Mouse (Mus musculus): ENCODE measurements at regions not wholly inside any gene's neighbourhood (a gene's known extent, or its start where the extent isn't known, plus 50 kb on each side); places are given as distances from the start of the nearest gene placed in this dataset.

GRCm38 (mm10) chr3:8751356-8751755 lies 858.5 kb downstream of the Zfp704 start:
- DNase-seq (ENCODE audit: low spot score in 2 of 2): no peak
- intact Hi-C loops (cut with DNase I): no loop called here

- intact Hi-C loops (cut with DNase I): no loop called here
- no peak for DNase-seq (ENCODE audit: low spot score in 2 of 2)
Observed at GRCm38 (mm10) chr3:8750858-8751257, 859.0 kb downstream of the Zfp704 start.

- intact Hi-C loops (cut with DNase I): no loop called here
- DNase-seq (ENCODE audit: low spot score in 2 of 2): no peak
Observed at GRCm38 (mm10) chr3:8750162-8750561, 859.7 kb downstream of the Zfp704 start.

- no peak for DNase-seq (ENCODE audit: low spot score in 2 of 2)
- intact Hi-C loops (cut with DNase I): no loop called here
Observed at GRCm38 (mm10) chr3:8747201-8747600, 862.7 kb downstream of the Zfp704 start.

GRCm38 (mm10) chr3:8746677-8747076 lies 863.2 kb downstream of the Zfp704 start:
- intact Hi-C loops (cut with DNase I): no loop called here
- no peak for DNase-seq (ENCODE audit: low spot score in 2 of 2)

GRCm38 (mm10) chr3:8746037-8746436 lies 863.8 kb downstream of the Zfp704 start:
- intact Hi-C loops (cut with DNase I): no loop called here
- DNase-seq (ENCODE audit: low spot score in 2 of 2): no peak

GRCm38 (mm10) chr3:8744857-8745256 lies 865.0 kb downstream of the Zfp704 start:
- intact Hi-C loops (cut with DNase I): no loop called here
- DNase-seq (ENCODE audit: low spot score in 2 of 2): no peak

GRCm38 (mm10) chr3:8743650-8744049 lies 866.2 kb downstream of the Zfp704 start:
- intact Hi-C loops (cut with DNase I): no loop called here

DNA sequence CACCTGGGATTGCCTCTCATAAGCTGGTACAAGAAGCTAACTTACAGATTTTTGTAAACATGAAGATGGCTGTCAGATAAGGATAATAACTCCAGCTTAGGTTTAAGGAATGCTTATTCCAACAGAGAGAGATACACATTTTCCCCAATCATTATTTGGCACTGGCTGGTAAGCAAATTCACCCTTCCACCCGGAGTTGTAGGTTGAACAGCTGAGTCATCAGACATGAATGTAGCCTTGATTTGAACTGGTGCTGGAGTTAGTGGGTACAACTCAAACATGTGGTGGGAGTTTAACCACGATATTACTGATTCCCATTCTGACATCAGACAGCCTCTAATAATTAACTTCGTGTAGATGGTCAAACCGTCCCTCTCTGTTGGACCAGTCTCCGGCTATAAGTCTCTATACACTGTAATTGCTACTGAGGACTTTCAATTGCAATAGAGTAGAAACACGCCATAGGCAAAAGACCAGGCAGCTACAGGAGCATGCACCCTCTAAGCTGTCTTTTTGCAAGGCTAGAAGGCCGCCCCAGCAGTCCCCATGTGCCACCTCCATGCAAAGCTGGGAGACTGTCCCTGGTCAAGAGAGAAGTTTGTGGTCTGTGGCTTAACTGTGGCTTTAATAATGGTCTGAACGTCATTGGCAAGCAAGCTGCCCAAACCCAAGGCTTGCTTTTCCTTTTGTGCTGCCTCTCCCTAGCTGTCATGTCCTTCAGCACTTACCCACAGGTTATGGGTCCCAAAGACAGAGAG lies 868.4 kb downstream of the Zfp704 start:
- DNase-seq (ENCODE audit: low spot score in 2 of 2): no peak
- intact Hi-C loops (cut with DNase I): no loop called here

More at GRCm38 (mm10) chr3:8743650-8744049, 866.2 kb downstream of the Zfp704 start:
- DNase-seq (ENCODE audit: low spot score in 2 of 2): no peak

GRCm38 (mm10) chr3:8740710-8741109 lies 869.2 kb downstream of the Zfp704 start:
- intact Hi-C loops (cut with DNase I): no loop called here
- DNase-seq (ENCODE audit: low spot score in 2 of 2): no peak

- DNase-seq (ENCODE audit: low spot score in 2 of 2): no peak
- intact Hi-C loops (cut with DNase I): no loop called here
Observed at GRCm38 (mm10) chr3:8739299-8739698, 870.6 kb downstream of the Zfp704 start.

- no peak for DNase-seq (ENCODE audit: low spot score in 2 of 2)
- intact Hi-C loops (cut with DNase I): no loop called here
Observed at GRCm38 (mm10) chr3:8736239-8736953, 873.5 kb downstream of the Zfp704 start.

DNA sequence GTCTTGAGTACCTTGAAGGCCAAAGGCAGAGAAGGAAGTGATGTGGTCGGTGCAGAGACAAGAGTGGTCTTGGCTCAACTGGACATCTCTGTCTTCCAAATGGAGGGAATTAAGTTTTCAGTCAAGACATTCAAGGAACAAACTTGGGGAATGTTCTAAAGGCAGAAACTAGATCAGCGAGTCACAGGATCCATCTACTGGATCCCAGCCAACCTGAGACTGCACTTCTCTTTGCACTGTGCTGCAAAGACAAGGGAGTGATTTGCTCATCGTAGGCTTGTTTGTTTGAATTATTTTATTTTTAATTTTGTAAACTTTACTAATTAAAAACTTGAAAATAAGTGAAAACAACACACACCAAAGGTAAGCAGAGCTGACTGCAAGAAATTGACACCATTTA lies 875.8 kb downstream of the Zfp704 start:
- intact Hi-C loops (cut with DNase I): no loop called here
- no peak for DNase-seq (ENCODE audit: low spot score in 2 of 2)

GRCm38 (mm10) chr3:8731398-8731797 lies 878.5 kb downstream of the Zfp704 start:
- intact Hi-C loops (cut with DNase I): no loop called here
- DNase-seq (ENCODE audit: low spot score in 2 of 2): no peak

DNA sequence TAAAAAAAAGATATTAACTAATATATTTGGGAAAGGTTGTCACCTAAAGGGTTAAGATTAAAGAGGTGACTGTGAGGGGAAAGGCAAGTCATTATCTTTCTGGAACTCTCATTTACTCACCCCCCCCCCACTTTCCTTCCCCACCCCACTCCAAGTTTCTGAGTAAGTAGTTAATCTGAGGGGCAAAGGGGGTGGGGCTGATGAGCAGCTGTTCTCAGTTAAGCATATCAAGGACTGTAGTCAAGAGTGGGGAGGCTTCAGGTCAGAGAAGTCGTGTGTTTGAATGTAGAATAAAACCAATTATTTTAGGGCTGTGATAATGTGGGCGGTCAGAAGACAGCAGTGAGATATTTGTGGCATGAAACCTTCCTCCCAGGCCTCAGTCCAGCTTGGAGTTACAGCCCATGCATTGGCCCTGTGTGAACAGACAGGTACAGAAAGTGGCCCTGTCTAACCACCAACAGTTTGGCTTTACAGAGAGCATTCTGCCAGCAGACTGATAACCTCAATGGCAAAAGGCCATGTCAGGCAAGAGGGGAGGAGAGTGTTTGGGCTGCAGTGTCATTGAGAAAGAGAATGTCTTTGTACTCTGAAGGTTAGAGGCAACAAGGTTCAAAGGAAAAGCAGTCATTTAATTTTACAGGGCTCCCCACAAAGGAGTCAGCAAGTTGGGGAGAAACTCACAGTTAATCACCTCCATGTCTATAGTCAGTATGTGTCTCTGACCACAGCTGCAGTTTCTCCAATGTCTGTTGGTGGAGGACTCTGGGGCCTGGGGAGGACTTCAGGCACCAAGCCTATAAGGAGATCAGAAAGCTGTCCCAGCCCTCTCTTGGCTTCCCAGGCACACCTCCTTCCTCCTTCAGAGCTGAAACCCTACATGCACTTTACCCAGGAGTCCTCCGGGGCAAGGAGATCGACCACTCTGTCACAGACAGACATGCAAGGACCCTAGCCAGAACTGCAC lies 888.0 kb downstream of the Zfp704 start:
- intact Hi-C loops (cut with DNase I): no loop called here
- DNase-seq (ENCODE audit: low spot score in 2 of 2): no peak

DNA sequence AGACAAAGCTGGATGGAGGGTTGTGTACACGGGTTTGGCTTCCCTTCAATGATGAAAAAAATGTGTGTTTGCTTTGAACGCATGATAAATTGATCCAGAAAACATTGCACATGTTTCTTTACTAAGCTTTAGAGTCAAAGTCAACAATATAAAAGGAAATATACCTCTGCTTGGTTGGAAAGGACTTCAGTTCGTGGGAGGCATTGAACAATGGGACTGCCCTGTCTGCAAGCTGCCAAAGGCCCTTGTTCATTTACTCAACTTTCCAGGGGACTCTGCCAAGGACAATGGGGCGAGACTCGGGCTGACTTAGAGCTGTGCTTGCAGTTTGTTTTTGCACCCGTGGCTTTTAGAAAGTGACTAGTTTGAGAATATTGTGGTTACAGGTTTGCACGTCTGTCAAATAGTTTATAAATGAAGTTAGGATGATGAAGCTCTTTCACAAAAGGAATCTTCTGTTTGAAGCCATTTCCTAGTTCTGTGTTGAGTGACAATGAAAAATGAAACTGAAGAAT lies 889.2 kb downstream of the Zfp704 start:
- intact Hi-C loops (cut with DNase I): no loop called here
- DNase-seq (ENCODE audit: low spot score in 2 of 2): no peak

- DNase-seq (ENCODE audit: low spot score in 2 of 2): no peak
- intact Hi-C loops (cut with DNase I): no loop called here
Observed at GRCm38 (mm10) chr3:8718206-8718605, 891.7 kb downstream of the Zfp704 start.

DNA sequence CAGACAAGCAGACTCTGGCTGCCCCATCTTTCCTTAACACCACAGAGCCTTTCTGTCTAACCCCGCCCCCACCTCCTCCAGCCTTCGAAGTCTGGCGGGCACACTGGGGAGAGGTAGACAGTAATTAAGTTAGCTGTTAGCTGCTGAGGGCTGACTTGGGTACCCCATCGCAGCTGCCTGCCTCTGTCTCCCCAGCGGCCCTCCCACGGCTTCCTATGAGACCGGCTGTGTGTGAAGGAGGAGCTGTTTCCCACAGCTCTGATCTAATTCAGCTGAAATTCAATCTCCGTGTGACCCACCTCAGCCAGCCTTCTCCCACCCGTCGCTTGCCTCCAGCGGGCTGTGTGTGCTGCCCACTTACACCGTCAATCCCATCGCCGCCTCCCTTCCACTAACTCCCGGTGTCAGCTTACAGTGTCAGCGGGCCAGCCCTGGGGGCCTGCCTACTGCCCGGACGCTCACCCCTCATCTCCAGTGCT lies 892.5 kb downstream of the Zfp704 start:
- DNase-seq (ENCODE audit: low spot score in 2 of 2): peak in 1 of 2 experiments; percentile 35
- intact Hi-C loops (cut with DNase I): no loop called here

All from left cerebral cortex, postnatal 14 days (tissue).